Mouse (Mus musculus) spleen, adult 2 months (tissue): Measurements from ENCODE around the gene Myh14. TPM values are rescaled to one million over a fixed set of nuclear protein-coding genes. Genes with fewer than 3 reads are reported as not detected.
A peak's percentile ranks its signal among the peaks of the same experiment; 100 is the strongest.

ENCODE experiments used
- DNase-seq, 2 experiments: peaks; one replicate each; pipeline versions ENCODE4 v3.0.0 to v3.0.0-alpha.2; 2012 to 2021; ENCODE audit warnings: low spot score in 2 of 2, low read depth in 1 of 2
- H3K27ac ChIP-seq: fragments of 200-500 bp; 2 replicates; pipeline ENCODE4 v1.5.1; 2012; ENCODE audit warnings: low read length, inconsistent platforms; ENCODE audit not compliant: insufficient read depth
- H3K27me3 ChIP-seq: fragments of 200-500 bp; 2 replicates; pipeline ENCODE4 v1.6.1; 2012; ENCODE audit warnings: mild to moderate bottlenecking, moderate library complexity, low read length, inconsistent platforms; ENCODE audit not compliant: control insufficient read depth, insufficient read depth
- H3K36me3 ChIP-seq: fragments of 200-500 bp; 2 replicates; pipeline ENCODE4 v1.6.1; 2012; ENCODE audit warnings: mild to moderate bottlenecking, low read length, inconsistent platforms; ENCODE audit not compliant: control insufficient read depth, insufficient read depth
- H3K4me1 ChIP-seq: fragments of 200-500 bp; 2 replicates; pipeline ENCODE4 v1.6.1; 2011; ENCODE audit warnings: inconsistent platforms; ENCODE audit not compliant: control insufficient read depth, insufficient read depth, insufficient read length
- H3K4me3 ChIP-seq: fragments of 200-500 bp; 2 replicates; pipeline ENCODE4 v1.5.1; 2011; ENCODE audit warnings: mild to moderate bottlenecking, inconsistent platforms; ENCODE audit not compliant: insufficient read depth, insufficient read length; ENCODE audit errors: extremely low read depth
- CTCF ChIP-seq: fragments of 200-500 bp; IDR thresholded peaks from 2 replicates; pipeline ENCODE4 v1.5.1; 2011; ENCODE audit warnings: mild to moderate bottlenecking, inconsistent platforms; ENCODE audit not compliant: insufficient read depth, insufficient read length, insufficient replicate concordance; ENCODE audit errors: extremely low read depth
- POLR2A ChIP-seq: fragments of 200-500 bp; IDR thresholded peaks from 2 replicates; pipeline ENCODE4 v1.6.1; 2011; ENCODE audit warnings: low read depth, low read length, inconsistent platforms
- WGBS: fragments of 180-500 bp; shearing (Covaris S2); methylation state at CpG from one replicate; pipeline ENCODE4 v1.1.7; 2018; 5-methylcytosine and 5-hydroxymethylcytosine counted together
- polyA plus RNA-seq: library from polyadenylated mRNA; depleted of rRNA; stranded (reverse); fragments of >200 nt; gene quantifications from 2 replicates; pipeline ENCODE4 v1.2.3, GENCODE M21; 2012

Gene Myh14
- polyA plus RNA-seq, 1 experiment, result 0.63 TPM

DNA sequence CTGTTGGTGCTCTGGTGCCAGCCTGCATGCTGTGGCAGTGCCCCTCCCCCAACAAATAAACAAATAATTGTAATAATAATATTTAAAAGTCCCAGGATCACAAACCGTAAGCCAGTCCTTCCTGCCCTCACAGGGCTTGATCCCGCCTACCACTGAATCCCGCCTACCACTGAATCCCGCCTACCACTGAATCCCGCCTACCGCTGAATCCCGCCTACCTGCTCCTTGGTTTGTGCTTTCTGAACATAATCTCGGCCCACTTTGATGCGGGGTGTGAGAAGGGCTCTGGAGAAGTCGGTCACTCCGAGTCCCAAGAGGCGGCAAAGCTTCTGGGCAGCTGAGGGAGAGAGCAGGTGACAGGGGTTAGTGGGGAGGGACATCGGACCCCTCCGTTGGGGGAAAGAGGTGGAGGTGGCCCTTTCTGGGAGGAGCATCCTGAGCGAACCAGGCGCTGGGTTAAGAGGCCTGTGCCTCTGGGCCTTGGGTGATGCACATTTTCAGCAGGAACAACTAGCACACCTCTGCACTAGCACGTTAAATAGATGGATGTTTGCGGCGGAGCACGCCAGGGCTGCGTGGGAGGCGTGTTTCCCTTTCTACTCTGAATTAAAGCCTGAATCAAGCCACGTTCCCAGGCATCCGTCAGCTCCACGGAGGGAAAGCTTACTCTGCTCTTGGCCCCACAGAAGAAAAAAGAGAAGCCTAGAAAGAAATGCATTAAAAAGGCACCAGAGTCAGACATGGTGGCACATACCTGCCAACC lies 29.6 kb downstream of the Myh14 start:
- no peak overlapping the region for H3K27ac ChIP-seq
- DNase-seq, result no peak
- TF ChIP-seq CTCF, result no peak
- TF ChIP-seq POLR2A, result no peak
- no peak overlapping the region for H3K4me3 ChIP-seq
- H3K36me3 ChIP-seq, result no peaks in the 10 kb centered on the region
- peaks cover 6% of the 10 kb centered on the region; the same call in 1 of the 2 replicates for H3K27me3 ChIP-seq
- H3K4me1 ChIP-seq, result no peaks in the 10 kb centered on the region; the same call in 1 of the 2 replicates
- WGBS, result 20% methylated on average over 25 of the region's 25 CpGs

DNA sequence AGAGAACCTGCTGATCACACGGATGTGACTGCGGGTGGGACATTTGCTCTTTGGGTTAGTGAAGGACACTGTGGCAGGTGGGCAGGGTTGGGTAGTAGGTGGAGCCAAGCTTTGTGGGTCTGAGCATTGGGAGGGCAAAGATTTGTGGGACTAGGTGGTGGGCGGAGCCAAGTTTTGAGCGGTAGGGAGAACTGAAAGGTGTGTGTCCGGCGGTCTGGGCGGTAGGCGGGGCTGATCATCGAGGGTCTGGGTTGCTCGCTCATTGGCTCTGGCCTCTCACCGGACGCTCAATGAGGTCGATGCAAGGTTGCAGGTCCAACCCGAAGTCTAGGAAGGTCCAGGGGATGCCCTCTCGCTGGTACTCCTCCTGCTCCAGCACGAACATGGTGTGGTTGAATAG lies 32.0 kb downstream of the Myh14 start:
- TF ChIP-seq CTCF, result no peak
- TF ChIP-seq POLR2A, result no peak
- 5% methylated on average over 16 of the region's 16 CpGs for WGBS
- Histone ChIP-seq H3K27me3 (peaks cover 6% of the 10 kb centered on the region; the same call in 1 of the 2 replicates), H3K36me3 (no peaks in the 10 kb centered on the region), H3K27ac (no peak overlapping the region), H3K4me3 (no peak overlapping the region), H3K4me1 (no peaks in the 10 kb centered on the region; the same call in 1 of the 2 replicates)
- no peak for DNase-seq

DNA sequence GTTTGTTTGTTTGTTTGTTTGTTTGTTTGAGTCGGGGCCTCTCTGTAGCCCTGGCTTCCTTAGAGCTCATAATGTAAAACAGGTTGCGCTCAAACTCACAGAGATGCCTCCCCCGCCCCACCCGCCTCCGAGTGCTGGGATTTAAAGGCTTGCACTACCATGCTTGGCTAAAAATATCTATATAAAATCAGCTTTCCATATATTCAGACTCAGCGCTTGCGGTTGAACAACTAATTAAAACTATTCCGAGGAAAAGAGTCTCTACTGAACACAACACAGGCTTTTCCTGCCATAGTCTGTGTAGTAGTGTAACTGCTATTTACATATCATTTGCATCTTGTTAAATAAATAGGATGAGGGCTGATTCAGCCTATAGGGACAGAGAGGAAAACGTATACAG lies 34.0 kb downstream of the Myh14 start:
- no peak for TF ChIP-seq POLR2A
- TF ChIP-seq CTCF, result no peak
- 86% methylated on average over 9 of the region's 9 CpGs for WGBS
- no peak for DNase-seq
- Histone ChIP-seq H3K4me1 (no peaks in the 10 kb centered on the region; the same call in 1 of the 2 replicates), H3K36me3 (no peaks in the 10 kb centered on the region), H3K4me3 (no peak overlapping the region), H3K27ac (no peak overlapping the region), H3K27me3 (peaks cover 6% of the 10 kb centered on the region; the same call in 1 of the 2 replicates)

DNA sequence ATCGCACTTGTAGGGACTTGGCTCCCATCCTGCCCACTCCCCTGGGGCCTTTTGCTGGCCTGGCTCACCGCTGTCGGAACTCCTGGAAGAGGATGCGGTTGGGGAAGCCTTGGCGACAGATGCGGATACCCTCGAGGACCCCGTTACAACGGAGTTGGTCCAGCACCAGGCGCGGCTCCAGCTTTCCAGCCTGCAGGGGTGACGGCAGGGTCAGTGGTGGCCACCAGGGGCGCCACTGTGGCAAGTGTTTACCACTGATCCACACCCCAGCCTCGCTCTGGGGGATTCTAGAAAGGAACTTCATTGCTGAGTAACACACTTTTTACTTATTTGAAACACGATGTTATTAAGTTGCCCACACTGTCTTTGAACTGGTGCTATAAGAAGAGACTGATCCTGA lies 37.2 kb downstream of the Myh14 start:
- H3K4me1 ChIP-seq, result no peaks in the 10 kb centered on the region
- no peak overlapping the region for H3K27ac ChIP-seq
- H3K4me3 ChIP-seq, result no peak overlapping the region
- no peak for TF ChIP-seq POLR2A
- TF ChIP-seq CTCF, result peak; percentile 34; the same call in 1 of the 2 replicates
- H3K27me3 ChIP-seq, result 0 out of 2 replicates have a peak, but pooled peaks cover 3% of the 10 kb centered on the region
- 21% methylated on average over 15 of the region's 15 CpGs for WGBS
- DNase-seq, result peak in 1 of 2 experiments; percentile 17
- H3K36me3 ChIP-seq, result no peaks in the 10 kb centered on the region

DNA sequence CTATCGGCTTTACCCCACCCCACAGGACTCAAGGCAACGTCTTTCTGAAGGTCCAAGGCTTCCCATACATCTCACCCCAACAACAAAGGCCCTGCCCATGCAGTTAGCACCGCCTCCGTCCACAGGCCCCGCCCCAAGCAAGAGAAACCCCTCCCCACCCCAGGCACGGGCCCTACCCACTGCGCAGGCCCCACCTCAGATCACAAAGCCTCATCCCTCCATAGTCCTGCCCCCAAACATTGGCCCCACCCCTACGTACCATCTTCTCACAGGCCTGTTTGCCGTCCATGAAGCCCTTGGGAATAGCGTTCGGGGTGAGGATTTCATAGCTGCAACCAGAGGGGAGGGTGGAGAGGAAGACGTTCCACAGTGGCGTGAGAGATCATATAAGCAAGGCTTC lies 38.0 kb downstream of the Myh14 start:
- DNase-seq, result no peak
- no peaks in the 10 kb centered on the region for H3K4me1 ChIP-seq
- no peak overlapping the region for H3K4me3 ChIP-seq
- WGBS, result 41% methylated on average over 13 of the region's 13 CpGs
- TF ChIP-seq POLR2A, result no peak
- no peaks in the 10 kb centered on the region for H3K27me3 ChIP-seq
- H3K27ac ChIP-seq, result no peak overlapping the region
- no peaks in the 10 kb centered on the region for H3K36me3 ChIP-seq

DNA sequence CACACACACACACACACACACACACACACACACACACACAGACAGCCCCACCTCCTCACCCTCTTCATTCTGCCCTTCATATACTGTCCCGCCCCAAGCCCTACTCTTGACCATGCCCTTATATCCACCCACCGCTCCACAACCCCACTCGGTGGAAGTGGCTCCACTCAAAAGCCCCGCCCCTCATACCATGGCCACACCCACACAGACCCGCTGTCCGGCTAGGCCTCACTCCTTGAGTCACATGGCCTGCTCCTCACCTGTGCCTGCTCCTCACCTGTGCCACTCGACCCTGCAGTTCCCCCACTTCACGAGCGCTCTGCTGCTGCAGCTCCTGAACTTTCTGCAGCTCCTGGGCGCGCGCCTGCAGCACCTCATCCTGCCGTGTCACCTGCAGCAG lies 40.2 kb downstream of the Myh14 start:
- Histone ChIP-seq H3K27ac (no peak overlapping the region), H3K27me3 (no peaks in the 10 kb centered on the region), H3K4me1 (no peaks in the 10 kb centered on the region), H3K36me3 (no peaks in the 10 kb centered on the region), H3K4me3 (no peak overlapping the region)
- 81% methylated on average over 13 of the region's 13 CpGs for WGBS
- no peak for DNase-seq
- TF ChIP-seq CTCF, result no peak
- TF ChIP-seq POLR2A, result no peak

DNA sequence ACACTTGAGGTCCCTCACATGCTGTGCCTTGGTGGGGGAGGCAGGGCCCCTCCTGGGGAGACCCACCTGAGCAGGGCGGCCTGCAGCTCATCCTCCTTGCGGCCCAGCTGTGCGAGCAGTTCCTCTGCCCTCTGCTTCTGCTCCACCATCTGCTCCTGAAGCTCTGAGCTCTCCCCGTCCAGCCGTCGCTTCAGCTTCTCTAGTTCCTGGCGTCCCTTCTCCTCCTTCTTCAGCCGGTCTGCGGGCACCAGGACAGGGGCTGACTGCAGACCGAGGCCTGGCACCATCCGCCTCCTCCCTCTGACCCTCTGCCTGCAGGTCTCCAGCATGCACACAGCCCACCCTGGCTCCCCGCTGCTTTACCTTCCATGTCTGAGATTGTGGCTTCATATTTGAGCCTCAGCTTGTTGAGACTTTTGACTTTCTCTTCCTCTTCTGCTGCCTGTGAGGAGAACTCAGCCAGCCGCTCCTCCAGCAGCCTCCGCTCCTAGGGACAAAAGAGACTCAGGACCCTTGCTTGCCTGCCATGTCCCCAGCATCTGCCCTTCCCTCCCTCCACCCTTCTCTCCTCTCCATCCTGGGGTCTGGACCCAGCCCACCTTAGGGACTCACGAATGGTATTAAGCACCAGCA lies 42.1 kb downstream of the Myh14 start:
- 77% methylated on average over 15 of the region's 15 CpGs for WGBS
- Histone ChIP-seq H3K4me1 (no peaks in the 10 kb centered on the region), H3K4me3 (no peak overlapping the region), H3K27ac (no peak overlapping the region), H3K27me3 (no peaks in the 10 kb centered on the region), H3K36me3 (no peaks in the 10 kb centered on the region)
- DNase-seq, result no peak
- TF ChIP-seq POLR2A (no peak), CTCF (no peak)
